Mouse (Mus musculus) stomach, embryonic 14.5 days (tissue): ENCODE data around the gene Ddhd1. TPM values are rescaled to one million over a fixed set of nuclear protein-coding genes. Genes with fewer than 3 reads are reported as not detected.

Experiments used
- ATAC-seq: fragments of 200-750 bp; cut with Nextera tagmentation; 2 replicates; pipeline ENCODE4 v1.8.0; 2017; ENCODE audit warnings: low read depth, moderate TSS enrichment; ENCODE audit not compliant: insufficient number of reproducible peaks, insufficient read depth, low FRiP score
- H3K27ac ChIP-seq: fragments of 300-500 bp; sonication (generic); 2 replicates; pipeline ENCODE4 v1.5.1; 2014; ENCODE audit warnings: mild to moderate bottlenecking, low read length, moderate library complexity, mixed read lengths
- H3K27me3 ChIP-seq: fragments of 300-500 bp; sonication (generic); 2 replicates; pipeline ENCODE4 v1.6.1; 2014; ENCODE audit warnings: low read length, control low read depth, mixed read lengths; ENCODE audit not compliant: control insufficient read depth, insufficient read depth
- H3K36me3 ChIP-seq: fragments of 300-500 bp; sonication (generic); 2 replicates; pipeline ENCODE4 v1.6.1; 2014; ENCODE audit warnings: mild to moderate bottlenecking, control low read depth, low read length, moderate library complexity, mixed read lengths; ENCODE audit not compliant: control insufficient read depth, insufficient read depth
- H3K4me1 ChIP-seq: fragments of 300-500 bp; sonication (generic); 2 replicates; pipeline ENCODE4 v1.6.1; 2014; ENCODE audit warnings: low read length, control low read depth, mixed read lengths; ENCODE audit not compliant: control insufficient read depth, insufficient read depth
- H3K4me2 ChIP-seq: fragments of 300-500 bp; sonication (generic); replicated peaks from 2 replicates; pipeline ENCODE4 v1.6.1; 2014; ENCODE audit warnings: low read depth, low read length, control low read depth
- H3K4me3 ChIP-seq: fragments of 300-500 bp; sonication (generic); 2 replicates; pipeline ENCODE4 v1.5.1; 2014; ENCODE audit warnings: low read depth, low read length, control low read depth
- H3K9ac ChIP-seq: fragments of 300-500 bp; sonication (generic); replicated peaks from 2 replicates; pipeline ENCODE4 v1.6.1; 2014; ENCODE audit warnings: low read depth, mild to moderate bottlenecking, control low read depth, low read length, moderate library complexity, mixed read lengths
- H3K9me3 ChIP-seq: fragments of 300-500 bp; sonication (generic); 2 replicates; pipeline ENCODE4 v1.6.1; 2016; ENCODE audit warnings: low read depth, low read length, control low read depth; ENCODE audit not compliant: control insufficient read depth
- WGBS: fragments of 180-500 bp; shearing (Covaris S2); extraction: QIAGEN DNeasy Blood & Tissue Kit; methylation state at CpG from one replicate; pipeline ENCODE4 v1.1.7; 2014; 5-methylcytosine and 5-hydroxymethylcytosine counted together
- polyA plus RNA-seq: library from polyadenylated mRNA; unstranded; fragments of >200 nt; fragmentation: Nextera tagmentation; extraction: Ambion mirVana; gene quantifications from 2 replicates; pipeline ENCODE4 v1.2.1, GENCODE M21; 2014

Ddhd1 gene
- polyA plus RNA-seq, 1 experiment from 2014 or later, result 10.9 TPM

DNA sequence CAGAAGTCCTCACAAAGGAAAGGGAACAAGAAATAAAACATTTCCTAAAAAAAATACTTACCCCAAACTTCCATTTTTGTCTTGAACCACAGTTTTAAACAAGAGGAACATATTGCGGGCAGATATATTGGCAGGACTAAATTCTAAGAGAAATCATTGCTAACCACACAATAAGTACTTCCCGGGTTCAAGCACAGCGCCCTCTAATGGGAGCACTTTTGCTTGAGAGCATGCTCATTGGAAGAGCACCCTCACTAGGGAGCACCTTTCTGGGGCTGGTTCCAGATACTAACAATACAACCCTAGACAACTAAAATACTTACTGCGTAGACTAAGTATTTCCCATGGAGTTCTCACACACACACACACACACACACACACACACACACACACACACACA, 105.5 kb downstream of the Ddhd1 start:
- H3K4me3 ChIP-seq, result no peak overlapping the region
- H3K36me3 ChIP-seq, result no peaks in the 10 kb centered on the region
- H3K27me3 ChIP-seq, result no peaks in the 10 kb centered on the region
- H3K4me2 ChIP-seq, result no peak overlapping the region
- H3K9ac ChIP-seq, result no peak overlapping the region
- H3K27ac ChIP-seq, result no peak overlapping the region
- ATAC-seq, result no peak
- 69% methylated on average over 4 of the region's 4 CpGs for WGBS
- H3K9me3 ChIP-seq, result no peaks in the 10 kb centered on the region
- H3K4me1 ChIP-seq, result no peaks in the 10 kb centered on the region

DNA sequence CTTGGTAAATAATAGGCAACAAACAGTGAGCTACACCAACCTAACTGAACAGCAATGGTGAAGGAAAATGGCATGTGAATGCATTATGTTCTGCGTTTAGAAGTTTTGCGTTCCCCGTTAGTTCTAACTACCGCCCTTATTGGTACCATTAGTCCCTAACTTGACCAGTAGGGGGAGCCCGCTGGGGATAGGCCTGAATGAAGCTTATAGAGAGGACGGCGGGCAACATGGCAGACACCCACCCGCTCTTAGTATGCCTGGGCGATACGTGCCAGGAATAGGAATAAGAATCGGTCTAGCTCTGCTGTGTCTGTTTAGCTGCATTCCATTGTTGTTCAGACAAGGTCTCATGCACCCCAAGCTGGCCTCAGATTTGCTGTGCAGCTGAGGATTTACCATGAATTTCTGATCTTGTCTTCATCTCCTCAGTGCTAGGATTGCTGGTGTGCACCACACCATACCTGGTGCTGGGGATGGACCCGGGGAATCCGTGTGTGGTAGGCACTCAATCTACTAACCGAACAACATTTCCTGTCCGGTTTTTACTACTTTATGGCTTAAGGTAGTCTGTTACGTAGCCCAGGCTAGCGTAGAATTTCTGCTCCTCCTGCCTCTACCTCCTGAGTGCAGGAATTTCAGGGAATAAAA, 106.7 kb downstream of the Ddhd1 start:
- Histone ChIP-seq H3K27me3 (no peaks in the 10 kb centered on the region), H3K4me2 (no peak overlapping the region), H3K9me3 (no peaks in the 10 kb centered on the region), H3K4me3 (no peak overlapping the region), H3K4me1 (no peaks in the 10 kb centered on the region), H3K36me3 (no peaks in the 10 kb centered on the region), H3K9ac (no peak overlapping the region), H3K27ac (no peak overlapping the region)
- ATAC-seq, result no peak
- WGBS, result 64% methylated on average over 17 of the region's 17 CpGs

DNA sequence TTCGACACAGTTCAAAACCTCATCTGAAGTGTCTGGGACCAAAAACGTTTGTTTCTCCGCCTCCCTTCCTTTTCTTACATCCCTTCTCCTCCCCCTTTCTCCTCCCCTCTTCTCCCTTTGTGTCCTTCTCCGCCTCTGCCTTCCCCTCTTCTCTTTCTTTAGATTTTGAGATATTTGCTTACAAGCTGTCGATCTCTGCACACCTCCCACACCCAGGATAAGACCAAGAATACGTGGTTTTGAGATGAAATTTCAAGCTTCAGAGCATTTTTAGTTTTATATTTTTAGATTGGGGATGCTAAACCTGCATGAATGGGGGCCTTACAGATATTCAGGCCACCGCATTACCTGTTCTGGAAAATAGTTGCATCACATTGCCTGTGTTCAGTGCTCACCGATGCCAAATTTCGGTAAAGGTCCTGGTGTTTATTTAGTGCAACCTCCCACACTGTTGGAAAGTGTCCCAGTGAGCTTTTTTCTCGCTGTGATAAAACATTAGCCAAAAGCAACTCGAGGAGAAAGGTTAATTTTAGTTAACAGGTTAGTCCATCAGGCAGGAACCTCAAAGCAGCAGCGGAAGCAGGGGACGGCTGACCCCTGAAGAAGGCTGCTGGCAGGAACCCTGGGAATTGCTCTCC, 107.8 kb downstream of the Ddhd1 start:
- Histone ChIP-seq H3K9ac (no peak overlapping the region), H3K36me3 (no peaks in the 10 kb centered on the region), H3K27ac (no peak overlapping the region), H3K4me1 (no peaks in the 10 kb centered on the region), H3K4me3 (no peak overlapping the region), H3K27me3 (no peaks in the 10 kb centered on the region), H3K9me3 (no peaks in the 10 kb centered on the region), H3K4me2 (no peak overlapping the region)
- WGBS, result 63% methylated on average over 13 of the region's 13 CpGs
- ATAC-seq, result no peak

DNA sequence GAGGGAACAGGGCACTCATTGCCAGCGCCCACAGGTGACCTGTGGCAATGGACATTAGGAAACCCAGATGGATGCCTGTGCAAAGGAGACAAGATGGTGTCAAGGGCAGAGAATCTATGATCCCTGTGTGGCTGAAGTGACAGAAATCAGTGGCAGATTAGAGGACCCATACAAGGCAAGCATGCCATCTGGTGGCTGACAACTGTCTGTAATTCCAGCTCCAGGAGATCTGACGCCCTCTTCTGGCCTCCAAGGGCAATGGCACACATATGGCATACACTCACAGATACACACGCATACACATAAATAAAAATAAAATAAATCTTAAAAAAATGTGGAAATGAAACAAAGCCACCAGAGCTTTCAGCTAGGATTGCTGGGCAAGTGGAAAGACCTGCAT, 109.8 kb downstream of the Ddhd1 start:
- Histone ChIP-seq H3K9ac (no peak overlapping the region), H3K27ac (no peak overlapping the region), H3K36me3 (no peaks in the 10 kb centered on the region), H3K9me3 (no peaks in the 10 kb centered on the region), H3K4me3 (no peak overlapping the region), H3K4me1 (no peaks in the 10 kb centered on the region), H3K4me2 (no peak overlapping the region), H3K27me3 (no peaks in the 10 kb centered on the region)
- ATAC-seq, result no peak
- 70% methylated on average over 3 of the region's 3 CpGs for WGBS

DNA sequence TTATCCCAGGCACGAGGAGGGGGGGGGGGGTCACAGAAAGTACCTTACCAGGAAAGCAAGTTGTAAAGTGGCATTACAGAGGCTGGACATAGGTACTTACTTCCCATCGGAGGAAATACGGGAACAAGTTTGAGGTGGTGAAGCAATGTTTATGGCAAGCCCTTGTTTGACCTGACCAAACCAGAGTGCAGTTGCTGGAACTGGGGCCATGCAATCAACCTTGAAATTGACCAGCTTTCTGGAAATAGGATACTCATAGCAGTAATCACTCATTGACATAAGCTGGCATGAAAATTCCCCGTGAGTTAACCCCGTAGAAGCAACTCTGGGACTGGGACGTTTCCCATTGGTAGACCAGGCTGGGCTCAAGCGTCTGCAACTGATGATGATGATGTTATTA, 113.0 kb downstream of the Ddhd1 start:
- Histone ChIP-seq H3K27ac (no peak overlapping the region), H3K4me1 (no peaks in the 10 kb centered on the region), H3K4me3 (no peak overlapping the region), H3K4me2 (no peak overlapping the region), H3K36me3 (no peaks in the 10 kb centered on the region), H3K27me3 (no peaks in the 10 kb centered on the region), H3K9ac (no peak overlapping the region), H3K9me3 (no peaks in the 10 kb centered on the region)
- 85% methylated on average over 7 of the region's 7 CpGs for WGBS
- no peak for ATAC-seq

DNA sequence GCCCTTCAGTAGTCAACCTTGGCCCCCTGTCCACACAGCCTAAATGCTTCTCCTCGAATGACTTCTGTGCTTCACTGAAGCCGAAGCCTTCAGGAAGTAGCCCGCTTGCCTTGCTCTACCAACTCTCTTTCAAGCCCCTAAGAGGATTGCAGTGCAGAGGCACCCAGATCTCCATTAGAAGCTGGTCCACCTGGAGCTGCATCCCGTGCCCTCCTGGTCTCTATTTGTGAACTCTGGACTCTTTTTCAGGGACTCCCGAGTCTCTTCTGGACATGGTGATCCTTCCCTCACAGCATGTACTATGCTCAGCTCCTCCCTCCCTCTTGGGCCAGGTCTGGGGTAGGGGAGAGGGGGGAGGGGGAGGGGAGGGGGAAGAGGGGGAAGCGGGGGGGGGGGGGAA, 113.9 kb downstream of the Ddhd1 start:
- no peak overlapping the region for H3K4me2 ChIP-seq
- no peak overlapping the region for H3K4me3 ChIP-seq
- no peak for ATAC-seq
- 66% methylated on average over 5 of the region's 6 CpGs for WGBS
- H3K27ac ChIP-seq, result no peak overlapping the region
- H3K4me1 ChIP-seq, result no peaks in the 10 kb centered on the region
- H3K9me3 ChIP-seq, result no peaks in the 10 kb centered on the region
- H3K27me3 ChIP-seq, result no peaks in the 10 kb centered on the region
- no peak overlapping the region for H3K9ac ChIP-seq
- no peaks in the 10 kb centered on the region for H3K36me3 ChIP-seq

DNA sequence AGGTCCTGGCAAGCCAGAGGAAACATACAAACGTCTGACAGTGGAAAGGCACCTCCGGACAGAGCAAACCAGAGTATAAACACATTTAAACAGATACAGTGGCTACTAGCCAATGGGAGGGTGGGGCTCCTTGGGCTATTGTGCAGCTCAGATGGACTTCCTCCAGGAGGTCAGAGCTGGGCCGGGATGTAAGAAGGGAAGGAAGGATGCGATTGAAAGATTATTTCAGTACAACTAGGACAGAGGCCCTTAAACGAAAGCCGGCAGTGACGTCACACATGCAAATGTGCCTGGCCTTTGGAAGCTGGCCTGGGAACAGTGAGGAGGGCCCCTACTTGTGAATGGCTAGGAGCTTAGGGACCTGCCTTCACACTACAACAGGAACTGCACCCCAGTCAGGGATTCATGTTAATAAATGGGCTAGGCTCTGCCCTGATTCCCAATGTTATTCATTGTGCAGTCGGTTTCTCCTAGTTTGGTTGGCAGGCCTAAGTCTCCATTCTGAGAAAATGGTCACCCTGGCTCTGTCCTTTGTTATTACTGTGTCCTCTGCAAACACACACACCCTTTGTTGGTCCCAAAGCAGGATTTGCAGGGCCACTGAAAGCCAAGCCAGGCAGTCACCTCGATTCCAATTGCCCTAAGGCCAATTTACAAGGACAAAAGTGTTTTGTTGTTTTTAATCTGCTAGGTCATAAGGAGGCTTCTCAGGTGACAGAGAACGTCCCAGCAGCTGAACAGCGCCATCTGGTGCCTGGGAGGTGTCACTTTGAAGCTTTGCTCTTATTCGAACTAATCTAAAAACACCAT, 118.1 kb downstream of the Ddhd1 start:
- Histone ChIP-seq H3K4me2 (no peak overlapping the region), H3K27me3 (no peaks in the 10 kb centered on the region), H3K9me3 (no peaks in the 10 kb centered on the region), H3K9ac (no peak overlapping the region), H3K4me3 (no peak overlapping the region), H3K4me1 (no peaks in the 10 kb centered on the region), H3K27ac (peak overlapping the region; percentile 30; the same call in 1 of the 2 replicates), H3K36me3 (no peaks in the 10 kb centered on the region)
- peak; percentile 65; the same call in 1 of the 2 replicates for ATAC-seq
- WGBS, result 31% methylated on average over 12 of the region's 12 CpGs
